12 mouse cellular contexts compared by ENCODE assay signal in genomic region chr10:70132087-70132560, GRCm38 (mm10). TPM values are rescaled to one million over a fixed set of nuclear protein-coding genes. Genes with fewer than 3 reads are reported as not detected.
DNase-seq lines count a peak whose midpoint lies in the region; ATAC-seq and TF ChIP-seq lines count a peak whose summit lies in the region.
"Had no signal": no experiment of that assay in that cellular context is flagged by ENCODE, and none has a peak within 500 bp of the region (broad histone marks: within the 10 kb centered on the region; RNA-seq: fewer than 3 reads in every experiment).

No protein-coding gene starts in this region.

- H3K4me3 ChIP-seq in lung, embryonic 14.5 days (ENCODE audit: low read depth, low read length) = no peak overlapping the region
- H3K4me3 ChIP-seq in lung, adult 2 months (replicated peaks; ENCODE audit: extremely low read depth, low read depth, low read length) = no peak overlapping the region
- H3K4me3 ChIP-seq in heart, embryonic 16.5 days (ENCODE audit: low read length) = no peak overlapping the region
- no peak overlapping the region for H3K4me3 ChIP-seq in liver, embryonic 15.5 days (replicated peaks)
- no peak overlapping the region for H3K4me3 ChIP-seq in embryonic facial prominence, embryonic 10.5 days

- H3K36me3 ChIP-seq in lung, embryonic 14.5 days (ENCODE audit: insufficient read depth) = no peaks in the 10 kb centered on the region
- H3K36me3 ChIP-seq in heart, embryonic 16.5 days (ENCODE audit: control insufficient read depth, insufficient read depth) = peaks cover 3% of the 10 kb centered on the region; the same call in 1 of the 2 replicates
- H3K36me3 ChIP-seq in liver, embryonic 15.5 days (replicated peaks) = no peaks in the 10 kb centered on the region; the same call in 1 of the 2 replicates
- H3K36me3 ChIP-seq in embryonic facial prominence, embryonic 10.5 days (replicated peaks) = peaks cover 8% of the 10 kb centered on the region; the same call in 1 of the 2 replicates

- ATAC-seq in lung, embryonic 14.5 days (ENCODE audit: insufficient read depth) = peak; percentile 52; the same call in 1 of the 2 replicates
- ATAC-seq in heart, embryonic 16.5 days (replicated peaks; ENCODE audit: extremely low read depth, insufficient read depth, low FRiP score) = peak; percentile 79
- ATAC-seq in liver, embryonic 15.5 days (ENCODE audit: insufficient read depth) = peak; percentile 27; the same call in 1 of the 2 replicates
- ATAC-seq: activated CD4-positive, CD25-positive, alpha-beta regulatory T cell, adult 4 months; forebrain, embryonic 16.5 days; midbrain, embryonic 16.5 days had no signal

- TF ChIP-seq CTCF in lung, embryonic 14.5 days (IDR thresholded peaks at IDR 0.05; ENCODE audit: low read depth) = no peak
- no peak for TF ChIP-seq CTCF in lung, adult 2 months (IDR thresholded peaks at IDR 0.05; ENCODE audit: insufficient read depth, low read length)

- peak; percentile 33 for DNase-seq in lung, embryonic 14.5 days
- DNase-seq in lung, adult 2 months = no peak
- DNase-seq in yolk sac, embryonic 10.5 days (ENCODE audit: low spot score) = peak; percentile 42
- DNase-seq in thymus, postnatal 25 days = no peak
- DNase-seq in cerebellum, adult 8-10 months = no peak
- DNase-seq in embryonic facial prominence, embryonic 10.5 days (ENCODE audit: low spot score) = no peak
- DNase-seq: cerebellum, adult 9-11 months had no signal

- 24% methylated on average over 5 of the region's 5 CpGs for WGBS in lung, embryonic 14.5 days
- 18% methylated on average over 5 of the region's 5 CpGs for WGBS in lung, adult 2 months
- WGBS in heart, embryonic 16.5 days = 9% methylated on average over 5 of the region's 5 CpGs
- WGBS in liver, embryonic 15.5 days (ENCODE audit: insufficient replicate concordance) = 15% methylated on average over 5 of the region's 5 CpGs
- 85% methylated on average over 5 of the region's 5 CpGs for WGBS in embryonic facial prominence, embryonic 10.5 days

- H3K4me1 ChIP-seq in lung, embryonic 14.5 days (ENCODE audit: insufficient read depth) = peaks cover 19% of the 10 kb centered on the region
- H3K4me1 ChIP-seq in lung, adult 2 months (ENCODE audit: control insufficient read depth, insufficient read depth, low read length) = peaks cover 18% of the 10 kb centered on the region
- H3K4me1 ChIP-seq in heart, embryonic 16.5 days (ENCODE audit: control insufficient read depth, insufficient read depth, low read length) = peaks cover 48% of the 10 kb centered on the region
- peaks cover 80% of the 10 kb centered on the region for H3K4me1 ChIP-seq in liver, embryonic 15.5 days (replicated peaks)
- H3K4me1 ChIP-seq in embryonic facial prominence, embryonic 10.5 days = peaks cover 12% of the 10 kb centered on the region

- H3K27ac ChIP-seq in lung, embryonic 14.5 days (ENCODE audit: low read depth) = no peak overlapping the region
- H3K27ac ChIP-seq in heart, embryonic 16.5 days (ENCODE audit: low read length) = peak overlapping the region; percentile 81
- H3K27ac ChIP-seq in liver, embryonic 15.5 days (replicated peaks) = peak overlapping the region; percentile 75
- H3K27ac ChIP-seq in embryonic facial prominence, embryonic 10.5 days (replicated peaks) = no peak overlapping the region

- no peak for TF ChIP-seq POLR2A in lung, adult 2 months (IDR thresholded peaks at IDR 0.05; ENCODE audit: borderline replicate concordance, extremely low read depth, low read depth, low read length)

- no peak overlapping the region for H3K4me2 ChIP-seq in lung, embryonic 14.5 days
- peak overlapping the region; percentile 37 for H3K4me2 ChIP-seq in heart, embryonic 16.5 days (ENCODE audit: low read depth, low read length)
- H3K4me2 ChIP-seq in liver, embryonic 15.5 days = peak overlapping the region; percentile 45

- no peaks in the 10 kb centered on the region for H3K9me3 ChIP-seq in lung, embryonic 14.5 days (ENCODE audit: low read depth, low read length)
- no peaks in the 10 kb centered on the region for H3K9me3 ChIP-seq in heart, embryonic 16.5 days (replicated peaks; ENCODE audit: control insufficient read depth, low read length)
- no peaks in the 10 kb centered on the region for H3K9me3 ChIP-seq in liver, embryonic 15.5 days (replicated peaks)
- H3K9me3 ChIP-seq in embryonic facial prominence, embryonic 10.5 days = no peaks in the 10 kb centered on the region

- H3K27me3 ChIP-seq in lung, embryonic 14.5 days (ENCODE audit: insufficient read depth, low read length) = no peaks in the 10 kb centered on the region
- no peaks in the 10 kb centered on the region for H3K27me3 ChIP-seq in heart, embryonic 16.5 days (ENCODE audit: control insufficient read depth, insufficient read depth, low read length)
- H3K27me3 ChIP-seq in liver, embryonic 15.5 days = no peaks in the 10 kb centered on the region
- no peaks in the 10 kb centered on the region for H3K27me3 ChIP-seq in embryonic facial prominence, embryonic 10.5 days (replicated peaks; ENCODE audit: low read depth, poor library complexity, severe bottlenecking)

- no peak overlapping the region for H3K9ac ChIP-seq in lung, embryonic 14.5 days
- H3K9ac ChIP-seq in heart, embryonic 16.5 days (ENCODE audit: low read length) = peak overlapping the region; percentile 47
- peak overlapping the region; percentile 38; the same call in 1 of the 2 replicates for H3K9ac ChIP-seq in liver, embryonic 15.5 days

RNA-seq across cellular contexts. Expression of gene Ccdc6, which starts 35.2 kb away (rescaled TPM):
- 21.9 TPM in 2 replicates for polyA plus RNA-seq in lung, embryonic 14.5 days (2014; fragmentation: Nextera tagmentation; extraction: Ambion mirVana)
- 19.1 and 22.2 TPM in 2 replicates for polyA plus RNA-seq in lung, adult 2 months (2012; rRNA removed)
- 13.1 and 14.0 TPM in 2 replicates for polyA plus RNA-seq in heart, embryonic 16.5 days (2015; fragmentation: Nextera tagmentation; extraction: Ambion mirVana)
- polyA plus RNA-seq in liver, embryonic 15.5 days (2015; fragmentation: Nextera tagmentation; extraction: Ambion mirVana) = 7.0 and 7.5 TPM in 2 replicates
- polyA plus RNA-seq in embryonic facial prominence, embryonic 10.5 days (2016; fragmentation: Nextera tagmentation; extraction: Ambion mirVana) = 19.6 and 19.9 TPM in 2 replicates

Comparison
In these comparisons a context has a peak if more than half of its experiments do, and no peak if none do; other contexts are left out.
1. DNase-seq: peak in lung, embryonic 14.5 days (single experiment) and yolk sac, embryonic 10.5 days (single experiment); none in lung, adult 2 months (single experiment), thymus, postnatal 25 days (single experiment), cerebellum, adult 8-10 months (single experiment) and embryonic facial prominence, embryonic 10.5 days (single experiment).
2. ATAC-seq: peak in every context shown above with its lines; median percentile 79 in heart, embryonic 16.5 days; 52 in lung, embryonic 14.5 days; 27 in liver, embryonic 15.5 days.
3. H3K27ac ChIP-seq: peak in heart, embryonic 16.5 days (single experiment) and liver, embryonic 15.5 days (single experiment); none in lung, embryonic 14.5 days (single experiment) and embryonic facial prominence, embryonic 10.5 days (single experiment).